Mouse (Mus musculus): ENCODE data around the gene Lrrc8b.

DNA sequence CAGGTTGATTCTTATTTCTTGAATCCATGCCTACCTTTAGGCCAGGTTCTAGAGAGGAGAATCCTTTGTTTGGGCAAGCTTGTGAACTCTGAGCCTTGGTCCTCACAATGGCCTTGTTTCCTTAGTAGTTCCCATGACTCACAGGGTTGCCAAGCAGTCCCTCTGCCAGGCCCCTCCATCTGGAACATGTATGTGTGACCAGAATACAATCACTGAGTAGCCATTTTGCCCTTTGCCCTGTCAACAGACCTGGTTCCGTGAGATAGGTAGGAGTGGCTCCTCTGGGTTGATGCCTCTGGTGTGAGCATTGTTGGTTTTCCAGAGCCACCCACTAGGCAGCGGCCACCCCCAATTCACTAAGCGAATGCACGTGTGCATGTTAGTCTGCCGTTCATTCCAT, 24.0 kb downstream of the Lrrc8b start:
- TF ChIP-seq CTCF (IDR thresholded peaks at IDR 0.05; ENCODE audit: borderline replicate concordance, insufficient read depth, low read depth, low read length) (no peak), POLR2A (IDR thresholded peaks at IDR 0.05; ENCODE audit: borderline replicate concordance, insufficient read depth, low read length) (no peak)
